Mouse (Mus musculus) kidney, adult 9 months (tissue): ENCODE measurements around the gene Pla2g4b.

Experiments used
- DNase-seq: peaks from one replicate; pipeline ENCODE4 v3.0.0; 2022

Pla2g4b gene

GRCm38 (mm10) chr2:120017599-120017998 is 15.6 kb upstream of the Pla2g4b start:
- no peak for DNase-seq

GRCm38 (mm10) chr2:120024337-120024736 is 8.9 kb upstream of the Pla2g4b start:
- DNase-seq = peak; percentile 16

- DNase-seq = peak; percentile 91
Measured at GRCm38 (mm10) chr2:120026984-120027949, 6.0 kb upstream of the Pla2g4b start, which contains the start of the genes Jmjd7 and Gm28042. Gene Jmjd7, plus strand, starts transcription at chr2:120027483. Gene Gm28042, plus strand, starts transcription at chr2:120027493.

GRCm38 (mm10) chr2:120027950-120028331 is 5.3 kb upstream of the Pla2g4b start:
- no peak for DNase-seq

GRCm38 (mm10) chr2:120030380-120030779 is 2.8 kb upstream of the Pla2g4b start:
- DNase-seq = no peak

- DNase-seq = no peak
Measured at GRCm38 (mm10) chr2:120033726-120034125, 509 bp downstream of the Pla2g4b start.

- no peak for DNase-seq
Measured at GRCm38 (mm10) chr2:120037744-120038143, 4.5 kb downstream of the Pla2g4b start.

GRCm38 (mm10) chr2:120040991-120041390 is 7.8 kb downstream of the Pla2g4b start:
- DNase-seq = no peak

- no peak for DNase-seq
Measured at GRCm38 (mm10) chr2:120044101-120044603, 10.9 kb downstream of the Pla2g4b start.

- DNase-seq = no peak
Measured at GRCm38 (mm10) chr2:120044676-120045075, 11.5 kb downstream of the Pla2g4b start.

GRCm38 (mm10) chr2:120046486-120047310 is 13.5 kb downstream of the Pla2g4b start:
- no peak for DNase-seq

- no peak for DNase-seq
Measured at GRCm38 (mm10) chr2:120048173-120048572, 15.0 kb downstream of the Pla2g4b start.

GRCm38 (mm10) chr2:120049632-120050274 is 16.5 kb downstream of the Pla2g4b start:
- DNase-seq = peak; percentile 50

- DNase-seq = no peak
Measured at GRCm38 (mm10) chr2:120051405-120051804, 18.2 kb downstream of the Pla2g4b start.

GRCm38 (mm10) chr2:120054771-120055552 is 21.7 kb downstream of the Pla2g4b start:
- no peak for DNase-seq

GRCm38 (mm10) chr2:120055923-120056322 is 22.7 kb downstream of the Pla2g4b start:
- no peak for DNase-seq

GRCm38 (mm10) chr2:120058818-120059217 is 25.6 kb downstream of the Pla2g4b start:
- no peak for DNase-seq

GRCm38 (mm10) chr2:120059466-120059865 is 26.2 kb downstream of the Pla2g4b start:
- no peak for DNase-seq

GRCm38 (mm10) chr2:120060190-120060589 is 27.0 kb downstream of the Pla2g4b start:
- DNase-seq = peak; percentile 48

- DNase-seq = peak; percentile 40
Measured at GRCm38 (mm10) chr2:120060651-120061050, 27.4 kb downstream of the Pla2g4b start.

- DNase-seq = no peak
Measured at GRCm38 (mm10) chr2:120062248-120062647, 29.0 kb downstream of the Pla2g4b start.

GRCm38 (mm10) chr2:120064639-120065038 is 31.4 kb downstream of the Pla2g4b start:
- no peak for DNase-seq
